Mouse (Mus musculus): ENCODE measurements at regions not wholly inside any gene's neighbourhood (a gene's known extent, or its start where the extent isn't known, plus 50 kb on each side); places are given as distances from the start of the nearest gene placed in this dataset.

DNA sequence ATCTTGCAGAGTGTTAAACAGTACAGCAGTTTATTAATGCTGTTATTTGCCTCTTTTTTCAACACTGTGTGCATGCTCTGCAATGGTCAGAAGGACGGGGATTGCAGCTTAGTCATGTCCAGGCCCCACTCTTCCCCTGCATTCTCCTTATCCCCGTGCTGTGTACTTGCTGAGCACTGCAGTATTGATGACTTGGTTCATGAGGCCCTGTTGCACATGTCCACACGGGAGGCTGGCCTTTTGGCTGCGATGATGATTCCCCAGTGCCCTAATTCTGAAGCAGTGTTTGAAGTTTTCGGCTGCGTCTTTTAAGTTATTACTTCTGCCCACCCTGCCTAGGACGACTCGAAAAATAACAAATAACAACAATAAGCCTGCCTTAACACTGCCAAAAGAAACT is 750.7 kb downstream of the Inhba start:
- no peak for TF ChIP-seq CTCF (IDR thresholded peaks at IDR 0.05; ENCODE audit: control insufficient read depth, insufficient read depth, low read length)
- TF ChIP-seq POLR2A (IDR thresholded peaks at IDR 0.05; ENCODE audit: borderline replicate concordance, control insufficient read depth, low read depth, low read length) = no peak

Measured in bone marrow, adult 2 months (tissue).